Mouse (Mus musculus) hindbrain, embryonic 16.5 days (tissue): ENCODE data around the gene Slc24a3. TPM values are rescaled to one million over a fixed set of nuclear protein-coding genes. Genes with fewer than 3 reads are reported as not detected.

ENCODE experiments used
- ATAC-seq: fragments of 200-750 bp; cut with Nextera tagmentation; 2 replicates; pipeline ENCODE4 v1.8.0; 2017; ENCODE audit warnings: moderate TSS enrichment, moderate library complexity
- H3K27ac ChIP-seq: fragments of 300-500 bp; sonication (generic); 2 replicates; pipeline ENCODE4 v1.5.1; 2014; ENCODE audit warnings: low read depth, mild to moderate bottlenecking, control low read depth, low read length, moderate library complexity
- H3K27me3 ChIP-seq: fragments of 300-500 bp; sonication (generic); replicated peaks from 2 replicates; pipeline ENCODE4 v1.6.1; 2014; ENCODE audit warnings: low read length; ENCODE audit not compliant: control insufficient read depth, insufficient read depth
- H3K36me3 ChIP-seq: fragments of 300-500 bp; sonication (generic); 2 replicates; pipeline ENCODE4 v1.6.1; 2014; ENCODE audit warnings: mild to moderate bottlenecking, low read length, moderate library complexity, mixed read lengths; ENCODE audit not compliant: control insufficient read depth, insufficient read depth
- H3K4me1 ChIP-seq: fragments of 300-500 bp; sonication (generic); 2 replicates; pipeline ENCODE4 v1.6.1; 2014; ENCODE audit warnings: low read depth, low read length; ENCODE audit not compliant: control insufficient read depth, insufficient read depth
- H3K4me2 ChIP-seq: fragments of 300-500 bp; sonication (generic); 2 replicates; pipeline ENCODE4 v1.6.1; 2014; ENCODE audit warnings: mild to moderate bottlenecking, low read length, control low read depth, moderate library complexity
- H3K4me3 ChIP-seq: fragments of 300-500 bp; sonication (generic); 2 replicates; pipeline ENCODE4 v1.5.1; 2014; ENCODE audit warnings: mild to moderate bottlenecking, low read length, control low read depth, moderate library complexity
- H3K9ac ChIP-seq: fragments of 300-500 bp; sonication (generic); 2 replicates; pipeline ENCODE4 v1.6.1; 2014; ENCODE audit warnings: low read depth, mild to moderate bottlenecking, control low read depth, low read length, moderate library complexity
- H3K9me3 ChIP-seq: fragments of 300-500 bp; sonication (generic); 2 replicates; pipeline ENCODE4 v1.6.1; 2014; ENCODE audit warnings: mild to moderate bottlenecking, low read length, moderate library complexity; ENCODE audit not compliant: control insufficient read depth
- WGBS: fragments of 180-500 bp; shearing (Covaris S2); extraction: QIAGEN DNeasy Blood & Tissue Kit; methylation state at CpG from one replicate; pipeline ENCODE4 v1.1.7; 2014; 5-methylcytosine and 5-hydroxymethylcytosine counted together
- polyA plus RNA-seq: library from polyadenylated mRNA; unstranded; fragments of >200 nt; fragmentation: Nextera tagmentation; extraction: Ambion mirVana; gene quantifications from 2 replicates; pipeline ENCODE4 v1.2.1, GENCODE M21; 2015

Gene Slc24a3
- polyA plus RNA-seq, 1 experiment from 2014 or later = 11.7 TPM

GRCm38 (mm10) chr2:145164086-145164485 lies 3.5 kb upstream of the Slc24a3 start:
- Histone ChIP-seq H3K9ac (no peak overlapping the region), H3K4me2 (no peak overlapping the region), H3K4me1 (peaks cover 5% of the 10 kb centered on the region; the same call in 1 of the 2 replicates), H3K27ac (no peak overlapping the region), H3K9me3 (no peaks in the 10 kb centered on the region), H3K27me3 (no peaks in the 10 kb centered on the region), H3K36me3 (no peaks in the 10 kb centered on the region), H3K4me3 (no peak overlapping the region)
- whole genome bisulfite sequencing = 87% methylated on average over 5 of the region's 5 CpGs
- ATAC-seq = no peak

DNA sequence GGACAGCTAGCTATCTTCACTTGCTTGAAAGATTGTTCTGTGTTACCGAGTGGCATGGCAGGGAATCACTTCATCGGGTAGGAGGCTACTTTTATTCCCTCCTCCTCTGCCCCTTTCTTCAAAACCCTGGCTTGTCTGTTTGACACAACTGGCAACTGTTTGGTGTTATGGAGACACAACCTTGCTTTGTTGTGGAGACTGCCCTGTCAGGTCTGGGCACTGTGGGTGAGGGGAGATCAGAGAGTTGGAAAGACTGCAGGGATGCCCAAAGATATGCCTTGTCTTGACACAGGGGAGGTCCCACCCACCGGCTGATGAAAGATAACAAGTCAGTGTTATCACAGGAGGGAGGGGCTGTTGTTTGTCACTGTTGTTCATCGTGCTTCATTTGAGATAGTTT lies 3.0 kb upstream of the Slc24a3 start:
- Histone ChIP-seq H3K4me3 (no peak overlapping the region), H3K36me3 (no peaks in the 10 kb centered on the region), H3K27ac (no peak overlapping the region), H3K9ac (no peak overlapping the region), H3K4me1 (peaks cover 6% of the 10 kb centered on the region), H3K4me2 (no peak overlapping the region), H3K9me3 (no peaks in the 10 kb centered on the region), H3K27me3 (no peaks in the 10 kb centered on the region)
- no peak for ATAC-seq
- WGBS = 64% methylated on average over 4 of the region's 4 CpGs

DNA sequence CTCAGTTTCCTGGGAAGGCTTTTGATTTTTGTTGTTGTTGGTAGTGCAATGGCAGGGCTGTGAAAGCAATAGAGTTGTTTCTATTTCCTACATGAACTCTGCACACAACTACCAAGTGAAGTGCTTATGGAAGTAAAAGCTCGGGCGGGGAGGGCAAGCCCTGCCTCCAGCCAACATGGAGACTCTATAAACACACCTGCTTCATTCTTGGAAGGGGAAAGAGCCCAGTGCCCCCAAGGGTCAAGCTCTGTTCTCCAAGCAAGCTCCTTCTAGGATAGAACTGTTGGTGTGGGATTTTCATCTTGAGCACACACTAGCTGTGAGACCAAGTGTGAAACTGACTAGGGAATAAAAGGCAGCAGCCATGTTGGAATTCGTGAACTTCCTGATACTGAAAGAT lies 2.5 kb upstream of the Slc24a3 start:
- WGBS = 88% methylated on average over 3 of the region's 3 CpGs
- no peak overlapping the region for H3K4me3 ChIP-seq
- H3K9ac ChIP-seq = no peak overlapping the region
- H3K27me3 ChIP-seq = no peaks in the 10 kb centered on the region
- H3K9me3 ChIP-seq = no peaks in the 10 kb centered on the region
- peaks cover 8% of the 10 kb centered on the region for H3K4me1 ChIP-seq
- H3K4me2 ChIP-seq = no peak overlapping the region
- no peaks in the 10 kb centered on the region for H3K36me3 ChIP-seq
- H3K27ac ChIP-seq = no peak overlapping the region
- no peak for ATAC-seq

DNA sequence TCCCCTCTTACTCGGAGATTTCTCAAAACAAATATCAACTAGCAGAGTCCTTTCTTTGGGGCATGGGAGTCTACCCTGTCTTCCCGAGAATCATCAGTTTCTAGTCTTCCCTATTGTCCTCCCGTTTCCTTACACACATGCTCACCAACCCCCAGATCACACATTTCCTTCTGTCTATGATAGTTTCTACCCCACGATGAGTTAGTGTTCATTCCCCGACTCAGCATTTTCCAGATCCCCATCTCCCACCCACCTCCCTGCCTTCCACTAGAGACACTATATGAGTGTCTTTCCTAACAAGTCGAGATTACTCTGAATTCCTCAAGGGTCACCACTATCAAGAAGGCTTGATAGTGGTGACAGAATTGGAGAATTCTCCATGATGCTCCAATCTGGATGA lies 1.7 kb upstream of the Slc24a3 start:
- WGBS = 90% methylated on average over 6 of the region's 6 CpGs
- ATAC-seq = no peak

DNA sequence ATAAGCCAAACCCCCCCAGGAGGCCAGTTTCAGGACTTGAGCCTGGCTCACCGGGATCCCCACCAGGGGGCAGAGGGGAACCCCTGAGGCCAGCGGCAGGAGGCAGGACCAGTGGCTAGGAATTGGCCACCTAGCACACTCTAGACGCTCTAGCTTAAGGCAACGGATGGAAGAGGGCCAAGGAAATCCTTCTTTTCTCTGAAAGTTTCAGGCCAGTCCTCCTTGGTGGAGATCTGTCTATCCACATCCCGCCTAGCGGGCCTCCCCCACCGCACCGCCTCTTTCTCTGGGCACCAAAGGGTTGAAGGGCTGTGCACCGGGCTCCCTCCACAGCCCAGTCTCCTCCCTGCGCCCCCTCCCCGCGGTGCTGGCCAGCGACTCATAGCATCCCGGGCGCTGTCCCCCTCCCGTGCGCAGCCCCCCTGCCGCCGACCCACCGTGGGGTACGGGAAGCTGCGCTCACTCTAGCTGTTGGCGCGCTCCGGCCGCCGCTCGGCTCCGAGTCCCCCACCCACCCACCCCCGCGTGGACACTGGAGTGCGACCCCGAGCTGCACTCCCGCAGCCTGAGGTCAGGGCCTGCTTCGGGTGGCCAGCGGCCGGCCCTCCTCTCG lies 397 bp upstream of the Slc24a3 start:
- WGBS = under 1% methylated on average over 25 of the region's 38 CpGs
- peak overlapping the region; percentile 95 for H3K27ac ChIP-seq
- H3K4me3 ChIP-seq = peak overlapping the region; percentile 74
- no peaks in the 10 kb centered on the region for H3K36me3 ChIP-seq
- H3K4me1 ChIP-seq = peaks cover 8% of the 10 kb centered on the region
- H3K9me3 ChIP-seq = no peaks in the 10 kb centered on the region
- peak; percentile 80 for ATAC-seq
- peak overlapping the region; percentile 87 for H3K9ac ChIP-seq
- no peaks in the 10 kb centered on the region for H3K27me3 ChIP-seq
- peak overlapping the region; percentile 84 for H3K4me2 ChIP-seq

More for the DNA sequence above, 1.7 kb upstream of the Slc24a3 start:
- Histone ChIP-seq H3K36me3 (no peaks in the 10 kb centered on the region), H3K4me2 (no peak overlapping the region), H3K27me3 (no peaks in the 10 kb centered on the region), H3K4me3 (no peak overlapping the region), H3K9ac (no peak overlapping the region), H3K9me3 (no peaks in the 10 kb centered on the region), H3K27ac (no peak overlapping the region), H3K4me1 (peaks cover 8% of the 10 kb centered on the region)

DNA sequence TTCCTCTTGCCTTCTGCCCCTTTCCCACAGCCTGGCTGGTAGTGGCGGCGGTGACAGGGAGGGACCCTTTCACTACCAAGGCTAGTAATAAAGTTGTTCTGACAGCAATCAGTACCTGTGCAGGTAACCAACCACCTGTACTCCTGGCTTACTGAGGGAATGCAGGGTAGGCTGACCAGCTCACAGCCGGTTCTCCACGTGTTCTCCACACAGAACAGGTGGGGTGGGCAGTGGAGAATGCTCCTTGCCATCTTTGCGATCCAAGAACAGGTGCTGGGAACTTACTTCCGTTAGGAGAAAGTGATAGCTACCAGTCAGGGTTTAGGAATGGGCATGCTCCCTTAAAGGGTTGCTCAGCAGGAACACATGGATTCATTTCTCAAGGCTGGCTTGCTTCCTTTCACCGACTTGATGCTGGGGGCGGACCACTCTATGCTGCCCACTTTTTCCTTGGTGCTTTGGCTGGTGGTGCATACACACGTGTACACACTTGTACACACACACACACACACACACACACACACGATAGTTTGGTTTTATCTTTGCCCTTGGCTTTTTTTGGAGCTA lies 934 bp downstream of the Slc24a3 start:
- Histone ChIP-seq H3K36me3 (no peaks in the 10 kb centered on the region), H3K4me2 (peak overlapping the region; percentile 84), H3K27me3 (no peaks in the 10 kb centered on the region), H3K9ac (peak overlapping the region; percentile 87), H3K4me3 (peak overlapping the region; percentile 74), H3K27ac (peak overlapping the region; percentile 95), H3K9me3 (no peaks in the 10 kb centered on the region), H3K4me1 (peaks cover 8% of the 10 kb centered on the region)
- 7% methylated on average over 10 of the region's 10 CpGs for WGBS
- peak; percentile 32; the same call in 1 of the 2 replicates for ATAC-seq

GRCm38 (mm10) chr2:145172978-145173655 lies 5.6 kb downstream of the Slc24a3 start:
- no peaks in the 10 kb centered on the region for H3K9me3 ChIP-seq
- WGBS = 95% methylated on average over 4 of the region's 4 CpGs
- H3K4me3 ChIP-seq = no peak overlapping the region
- peaks cover 3% of the 10 kb centered on the region for H3K4me1 ChIP-seq
- ATAC-seq = no peak
- H3K4me2 ChIP-seq = no peak overlapping the region
- H3K9ac ChIP-seq = no peak overlapping the region
- H3K27me3 ChIP-seq = no peaks in the 10 kb centered on the region
- no peak overlapping the region for H3K27ac ChIP-seq
- H3K36me3 ChIP-seq = no peaks in the 10 kb centered on the region

- Histone ChIP-seq H3K4me1 (no peaks in the 10 kb centered on the region), H3K4me2 (no peak overlapping the region), H3K27ac (no peak overlapping the region), H3K27me3 (no peaks in the 10 kb centered on the region), H3K9ac (no peak overlapping the region), H3K36me3 (no peaks in the 10 kb centered on the region), H3K4me3 (no peak overlapping the region), H3K9me3 (no peaks in the 10 kb centered on the region)
- 88% methylated on average over 7 of the region's 7 CpGs for WGBS
- ATAC-seq = no peak
Observed at GRCm38 (mm10) chr2:145175036-145175435, 7.5 kb downstream of the Slc24a3 start.

GRCm38 (mm10) chr2:145182410-145182809 lies 14.9 kb downstream of the Slc24a3 start:
- 72% methylated on average over 8 of the region's 8 CpGs for WGBS
- Histone ChIP-seq H3K9me3 (no peaks in the 10 kb centered on the region), H3K27ac (no peak overlapping the region), H3K9ac (no peak overlapping the region), H3K4me2 (no peak overlapping the region), H3K4me3 (no peak overlapping the region), H3K4me1 (no peaks in the 10 kb centered on the region; the same call in 1 of the 2 replicates), H3K36me3 (no peaks in the 10 kb centered on the region), H3K27me3 (no peaks in the 10 kb centered on the region)
- no peak for ATAC-seq
